Mouse (Mus musculus): ENCODE measurements around the gene Bend5. TPM values are rescaled to one million over a fixed set of nuclear protein-coding genes. Genes with fewer than 3 reads are reported as not detected.
A peak's percentile ranks its signal among the peaks of the same experiment; 100 is the strongest.

The Bend5 gene
- polyA plus RNA-seq, 1 experiment from 2014 or later, result 22.3 TPM

GRCm38 (mm10) chr4:111432417-111432816 lies 17.6 kb downstream of the Bend5 start:
- H3K27ac ChIP-seq (ENCODE audit: low read depth), result no peak overlapping the region
- ATAC-seq (ENCODE audit: insufficient read depth), result no peak

GRCm38 (mm10) chr4:111441709-111442108 lies 26.9 kb downstream of the Bend5 start:
- WGBS, result 85% methylated on average over 1 of the region's 1 CpGs
- no peaks in the 10 kb centered on the region for H3K4me1 ChIP-seq (ENCODE audit: insufficient read depth)

More at GRCm38 (mm10) chr4:111432417-111432816, 17.6 kb downstream of the Bend5 start:
- H3K4me2 ChIP-seq, result no peak overlapping the region
- 63% methylated on average over 5 of the region's 5 CpGs for WGBS
- TF ChIP-seq CTCF (IDR thresholded peaks at IDR 0.05; ENCODE audit: low read depth), result no peak
- H3K9me3 ChIP-seq (ENCODE audit: low read depth, low read length), result no peaks in the 10 kb centered on the region
- H3K9ac ChIP-seq, result no peak overlapping the region
- no peaks in the 10 kb centered on the region for H3K4me1 ChIP-seq (ENCODE audit: insufficient read depth)
- no peaks in the 10 kb centered on the region for H3K27me3 ChIP-seq (ENCODE audit: insufficient read depth, low read length)
- peaks cover 30% of the 10 kb centered on the region for H3K36me3 ChIP-seq (ENCODE audit: insufficient read depth)
- no peak for DNase-seq
- no peak overlapping the region for H3K4me3 ChIP-seq (ENCODE audit: low read depth, low read length)

GRCm38 (mm10) chr4:111442435-111443238 lies 27.8 kb downstream of the Bend5 start:
- Histone ChIP-seq H3K9ac (no peak overlapping the region), H3K27ac (ENCODE audit: low read depth) (no peak overlapping the region), H3K4me2 (no peak overlapping the region), H3K9me3 (ENCODE audit: low read depth, low read length) (no peaks in the 10 kb centered on the region), H3K27me3 (ENCODE audit: insufficient read depth, low read length) (no peaks in the 10 kb centered on the region), H3K4me1 (ENCODE audit: insufficient read depth) (no peaks in the 10 kb centered on the region), H3K36me3 (ENCODE audit: insufficient read depth) (0 out of 2 replicates have a peak, but pooled peaks cover 14% of the 10 kb centered on the region), H3K4me3 (ENCODE audit: low read depth, low read length) (no peak overlapping the region)
- ATAC-seq (ENCODE audit: insufficient read depth) (no peak), DNase-seq (peak; percentile 54)
- WGBS, result 59% methylated on average over 1 of the region's 1 CpGs
- no peak for TF ChIP-seq CTCF (IDR thresholded peaks at IDR 0.05; ENCODE audit: low read depth)

More at GRCm38 (mm10) chr4:111441709-111442108, 26.9 kb downstream of the Bend5 start:
- Histone ChIP-seq H3K9ac (no peak overlapping the region), H3K27ac (ENCODE audit: low read depth) (no peak overlapping the region), H3K4me3 (ENCODE audit: low read depth, low read length) (no peak overlapping the region), H3K36me3 (ENCODE audit: insufficient read depth) (0 out of 2 replicates have a peak, but pooled peaks cover 8% of the 10 kb centered on the region), H3K27me3 (ENCODE audit: insufficient read depth, low read length) (no peaks in the 10 kb centered on the region), H3K4me2 (no peak overlapping the region), H3K9me3 (ENCODE audit: low read depth, low read length) (no peaks in the 10 kb centered on the region)
- DNase-seq (no peak), ATAC-seq (ENCODE audit: insufficient read depth) (no peak)
- TF ChIP-seq CTCF (IDR thresholded peaks at IDR 0.05; ENCODE audit: low read depth), result no peak

- TF ChIP-seq CTCF (IDR thresholded peaks at IDR 0.05; ENCODE audit: low read depth), result no peak
- no peak overlapping the region for H3K4me3 ChIP-seq (ENCODE audit: low read depth, low read length)
These were observed 29.3 kb downstream of the Bend5 start for GRCm38 (mm10) chr4:111443906-111444615.

GRCm38 (mm10) chr4:111444616-111445160 lies 29.9 kb downstream of the Bend5 start:
- no peaks in the 10 kb centered on the region for H3K4me1 ChIP-seq (ENCODE audit: insufficient read depth)
- H3K4me3 ChIP-seq (ENCODE audit: low read depth, low read length), result no peak overlapping the region
- ATAC-seq (ENCODE audit: insufficient read depth), result no peak
- no peak overlapping the region for H3K27ac ChIP-seq (ENCODE audit: low read depth)
- no peak for TF ChIP-seq CTCF (IDR thresholded peaks at IDR 0.05; ENCODE audit: low read depth)
- H3K9me3 ChIP-seq (ENCODE audit: low read depth, low read length), result no peaks in the 10 kb centered on the region
- 69% methylated on average over 1 of the region's 1 CpGs for WGBS
- H3K36me3 ChIP-seq (ENCODE audit: insufficient read depth), result 0 out of 2 replicates have a peak, but pooled peaks cover 14% of the 10 kb centered on the region
- no peak for DNase-seq
- H3K27me3 ChIP-seq (ENCODE audit: insufficient read depth, low read length), result no peaks in the 10 kb centered on the region
- H3K9ac ChIP-seq, result no peak overlapping the region
- no peak overlapping the region for H3K4me2 ChIP-seq

More at GRCm38 (mm10) chr4:111443906-111444615, 29.3 kb downstream of the Bend5 start:
- H3K4me1 ChIP-seq (ENCODE audit: insufficient read depth), result no peaks in the 10 kb centered on the region
- no peak for ATAC-seq (ENCODE audit: insufficient read depth)
- H3K4me2 ChIP-seq, result no peak overlapping the region
- no peak overlapping the region for H3K9ac ChIP-seq
- DNase-seq, result no peak
- 80% methylated on average over 10 of the region's 10 CpGs for WGBS
- no peaks in the 10 kb centered on the region for H3K27me3 ChIP-seq (ENCODE audit: insufficient read depth, low read length)
- no peaks in the 10 kb centered on the region for H3K9me3 ChIP-seq (ENCODE audit: low read depth, low read length)
- no peak overlapping the region for H3K27ac ChIP-seq (ENCODE audit: low read depth)
- H3K36me3 ChIP-seq (ENCODE audit: insufficient read depth), result 0 out of 2 replicates have a peak, but pooled peaks cover 14% of the 10 kb centered on the region

GRCm38 (mm10) chr4:111447918-111448317 lies 33.1 kb downstream of the Bend5 start:
- no peak for DNase-seq
- Histone ChIP-seq H3K27me3 (ENCODE audit: insufficient read depth, low read length) (no peaks in the 10 kb centered on the region), H3K9me3 (ENCODE audit: low read depth, low read length) (no peaks in the 10 kb centered on the region), H3K4me3 (ENCODE audit: low read depth, low read length) (no peak overlapping the region), H3K27ac (ENCODE audit: low read depth) (no peak overlapping the region), H3K9ac (no peak overlapping the region), H3K36me3 (ENCODE audit: insufficient read depth) (peaks cover 6% of the 10 kb centered on the region; the same call in 1 of the 2 replicates), H3K4me1 (ENCODE audit: insufficient read depth) (no peaks in the 10 kb centered on the region), H3K4me2 (no peak overlapping the region)
- no peak for TF ChIP-seq CTCF (IDR thresholded peaks at IDR 0.05; ENCODE audit: low read depth)
- ATAC-seq (ENCODE audit: insufficient read depth), result no peak
- 80% methylated on average over 3 of the region's 3 CpGs for WGBS

GRCm38 (mm10) chr4:111448586-111448985 lies 33.8 kb downstream of the Bend5 start:
- no peak for TF ChIP-seq CTCF (IDR thresholded peaks at IDR 0.05; ENCODE audit: low read depth)
- DNase-seq, result no peak
- ATAC-seq (ENCODE audit: insufficient read depth), result no peak
- Histone ChIP-seq H3K4me3 (ENCODE audit: low read depth, low read length) (no peak overlapping the region), H3K4me2 (no peak overlapping the region), H3K27me3 (ENCODE audit: insufficient read depth, low read length) (no peaks in the 10 kb centered on the region), H3K27ac (ENCODE audit: low read depth) (no peak overlapping the region), H3K9ac (no peak overlapping the region), H3K36me3 (ENCODE audit: insufficient read depth) (peaks cover 6% of the 10 kb centered on the region; the same call in 1 of the 2 replicates), H3K9me3 (ENCODE audit: low read depth, low read length) (no peaks in the 10 kb centered on the region), H3K4me1 (ENCODE audit: insufficient read depth) (no peaks in the 10 kb centered on the region)
- WGBS, result 94% methylated on average over 4 of the region's 4 CpGs
